Mouse (Mus musculus) macrophage (primary cell): ENCODE data around the gene Cabcoco1. TPM values are rescaled to one million over a fixed set of nuclear protein-coding genes. Genes with fewer than 3 reads are reported as not detected.

Source experiments
- H3K27ac ChIP-seq: fragments of 350-480 bp; formaldehyde crosslinking; 2 replicates; pipeline ENCODE4 v1.9.0; 2021
- H3K36me3 ChIP-seq: fragments of 350-480 bp; formaldehyde crosslinking; 2 replicates; pipeline ENCODE4 v1.9.0; 2021; ENCODE audit errors: inconsistent target
- H3K4me3 ChIP-seq: fragments of 350-480 bp; formaldehyde crosslinking; 2 replicates; pipeline ENCODE4 v1.9.0; 2021; ENCODE audit errors: inconsistent target
- H3K79me2 ChIP-seq: fragments of 350-480 bp; formaldehyde crosslinking; 2 replicates; pipeline ENCODE4 v1.9.0; 2021; ENCODE audit errors: inconsistent target
- WGBS: methylation state at CpG from one replicate; pipeline ENCODE4 v1.1.7; 2026; ENCODE audit warnings: inconsistent platforms; ENCODE audit not compliant: missing documents; 5-methylcytosine and 5-hydroxymethylcytosine counted together
- polyA plus RNA-seq: library from polyadenylated mRNA; stranded (reverse); fragments of 250-400 nt; gene quantifications from 3 replicates; pipeline ENCODE4 v1.2.4, GENCODE M21; 2018; ENCODE audit warnings: inconsistent platforms
- total RNA-seq, 78 experiments: library from RNA; depleted of rRNA; stranded (reverse); fragments of 250-400 nt; gene quantifications; 1 replicate in 9 of 78; 2 replicates in 24 of 78; 3 replicates in 43 of 78; 4 replicates in 2 of 78; pipeline ENCODE4 v1.2.4; 2018; ENCODE audit warnings: inconsistent platforms in 56 of 78

Gene Cabcoco1
- total RNA-seq (2018; cell fraction: chromatin; rRNA removed) = not detected
- not detected for total RNA-seq (2018; cell fraction: cytosol; rRNA removed)
- not detected for total RNA-seq (2018; cell fraction: nucleus; rRNA removed)
- polyA plus RNA-seq = not detected in 3 replicates

DNA sequence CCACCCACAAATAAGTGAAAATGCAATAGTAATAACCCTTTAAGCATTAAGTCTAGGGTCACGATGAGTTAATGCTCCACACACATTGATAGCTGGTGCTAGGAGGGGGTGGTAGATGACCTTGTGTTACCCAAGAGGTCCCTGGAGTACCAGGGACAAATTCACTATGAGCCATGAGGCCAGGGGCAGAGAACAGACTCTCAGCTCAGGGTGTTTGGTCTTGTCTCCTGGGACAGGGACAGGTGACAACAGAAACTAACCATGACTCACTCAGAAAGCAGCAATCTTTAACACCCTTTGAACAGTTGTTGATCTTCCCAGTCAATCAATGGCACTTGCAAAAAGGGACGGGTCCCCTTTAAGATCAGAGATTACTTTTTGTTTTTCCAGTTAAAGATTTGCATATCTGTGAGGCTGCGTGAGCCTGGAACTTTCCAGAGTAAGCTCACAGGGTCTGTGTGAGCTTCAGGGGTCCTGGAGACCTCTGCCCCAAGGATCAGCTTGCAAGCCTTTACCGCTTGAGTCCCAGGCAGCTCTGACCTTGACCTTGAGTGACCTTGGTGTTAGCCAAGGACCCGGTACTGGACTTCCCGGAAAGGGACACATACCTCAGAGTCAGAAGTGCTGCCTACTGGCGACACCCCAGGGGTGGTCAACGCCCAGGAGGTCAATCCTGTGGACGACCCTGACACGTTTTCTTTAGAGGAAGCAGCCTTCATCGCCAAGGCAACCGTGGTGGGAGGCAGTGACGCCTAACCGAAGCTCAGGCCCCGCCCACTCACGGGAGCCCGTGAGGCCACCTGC, at the start of gene Cabcoco1:
Gene Cabcoco1, minus strand, starts transcription at position 758 of the 804 bp plus-strand sequence.
- WGBS = 11% methylated on average over 17 of the region's 17 CpGs
- H3K79me2 ChIP-seq = no peaks in the 10 kb centered on the region
- no peak within 1 kb of the TSS for H3K27ac ChIP-seq
- no peaks in the 10 kb centered on the region for H3K36me3 ChIP-seq
- H3K4me3 ChIP-seq = peak within 1 kb of the TSS; percentile 32

DNA sequence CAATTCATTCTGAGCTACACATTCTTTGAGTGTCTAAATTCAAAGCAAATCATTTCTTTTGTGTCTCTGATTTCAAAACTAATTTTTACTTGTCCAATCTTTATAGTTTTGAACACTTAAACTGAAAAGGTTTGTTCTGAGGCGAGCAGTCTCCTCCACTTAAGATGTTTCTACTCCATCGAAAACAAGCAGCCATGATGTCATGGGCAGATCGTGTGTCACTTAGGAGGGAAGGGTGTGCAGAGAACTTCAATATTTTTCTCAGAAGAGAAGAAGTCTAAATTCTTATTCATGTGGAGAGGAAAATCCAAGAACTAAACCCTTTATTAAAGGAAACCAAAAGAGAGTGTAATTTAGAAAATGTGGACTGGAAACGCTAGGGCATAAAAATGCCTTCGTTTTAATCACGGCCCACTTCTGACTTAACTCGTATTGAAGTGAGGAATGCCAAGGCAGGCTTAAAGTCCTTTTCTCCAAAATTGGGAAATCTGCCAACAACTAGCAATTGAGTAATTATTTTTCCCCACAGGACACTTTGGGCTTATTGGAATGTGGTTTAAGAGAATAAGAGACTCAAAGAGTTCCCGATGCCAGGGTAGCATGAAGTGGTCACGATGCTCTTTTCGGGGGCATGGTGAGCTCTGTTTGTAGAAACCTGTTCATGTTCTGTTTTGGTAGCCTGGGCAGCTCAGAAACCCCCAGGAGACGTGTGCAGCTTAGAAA, 48.0 kb upstream of the Cabcoco1 start:
- no peaks in the 10 kb centered on the region for H3K79me2 ChIP-seq
- H3K36me3 ChIP-seq = no peaks in the 10 kb centered on the region
- no peak overlapping the region for H3K4me3 ChIP-seq
- H3K27ac ChIP-seq = no peak overlapping the region
- 96% methylated on average over 11 of the region's 11 CpGs for WGBS

DNA sequence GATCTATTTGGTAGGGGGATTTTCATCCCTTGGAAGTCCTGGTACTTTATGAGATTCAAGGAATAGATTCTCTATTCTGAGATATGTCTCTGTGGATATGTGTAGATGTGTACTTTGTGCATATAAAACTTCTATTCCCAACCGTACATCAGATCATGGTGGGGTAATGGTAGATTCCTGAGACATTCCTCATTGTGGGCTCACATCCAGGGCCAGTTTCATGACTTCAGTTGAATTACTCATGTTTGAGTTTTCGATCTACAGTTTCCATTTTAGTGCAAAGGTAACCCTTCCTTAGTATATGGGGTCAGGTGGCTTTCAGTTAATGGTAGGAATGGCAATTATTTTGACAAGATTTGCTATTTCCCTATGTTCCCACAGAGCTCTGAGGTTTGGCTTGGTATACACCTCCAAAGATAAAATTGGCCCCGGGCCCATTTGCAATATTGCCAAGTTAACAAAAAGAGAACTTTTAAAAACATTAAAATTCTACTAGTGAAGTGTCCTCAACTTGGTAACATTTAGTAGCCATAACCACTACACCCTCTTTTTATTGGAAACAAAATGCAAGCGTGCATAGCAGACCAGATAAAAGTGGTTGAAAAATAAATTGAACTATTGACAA, 45.8 kb upstream of the Cabcoco1 start:
- no peak overlapping the region for H3K27ac ChIP-seq
- WGBS = 81% methylated on average over 4 of the region's 4 CpGs
- no peaks in the 10 kb centered on the region for H3K36me3 ChIP-seq
- no peak overlapping the region for H3K4me3 ChIP-seq
- H3K79me2 ChIP-seq = no peaks in the 10 kb centered on the region

DNA sequence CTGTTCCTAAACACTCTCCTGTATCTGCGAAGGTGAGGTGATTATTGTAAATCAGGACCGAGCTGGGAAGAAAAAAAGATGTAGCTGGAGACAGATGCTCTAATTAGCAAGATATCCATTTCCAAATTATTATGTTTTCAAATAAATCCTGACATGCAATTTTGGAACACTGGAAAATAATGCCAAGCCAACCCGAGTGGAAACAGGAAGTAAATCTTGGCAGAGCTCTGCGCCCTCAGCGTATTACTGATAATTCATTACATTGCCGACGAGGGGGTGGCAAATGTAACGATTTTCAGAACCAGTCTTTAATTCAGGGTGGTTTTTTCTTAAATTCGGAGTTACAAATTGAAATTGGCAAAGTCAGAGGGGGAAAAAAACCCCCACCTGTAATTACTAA, 35.6 kb upstream of the Cabcoco1 start:
- H3K36me3 ChIP-seq = no peaks in the 10 kb centered on the region

DNA sequence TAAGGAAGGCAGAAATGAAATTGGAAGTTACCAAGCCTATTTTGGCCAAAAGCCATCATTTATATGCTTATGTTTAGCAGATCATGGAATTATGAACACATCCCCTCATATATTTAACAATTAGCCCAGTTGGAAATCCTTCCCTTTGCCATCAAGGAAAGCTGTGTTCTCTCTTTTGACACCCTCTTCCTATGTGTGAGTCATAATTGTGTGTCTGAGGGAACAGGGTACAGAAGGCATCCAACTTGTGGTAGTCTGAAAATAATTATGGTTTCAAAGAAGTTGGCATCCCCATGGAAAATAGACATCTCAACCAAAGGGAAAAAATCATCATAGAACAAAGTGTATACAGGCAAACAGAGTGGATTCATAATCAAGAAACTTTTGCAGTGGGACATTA, 26.5 kb upstream of the Cabcoco1 start:
- Histone ChIP-seq H3K27ac (no peak overlapping the region), H3K36me3 (no peaks in the 10 kb centered on the region), H3K79me2 (no peaks in the 10 kb centered on the region), H3K4me3 (no peak overlapping the region)

More for the DNA sequence above, 35.6 kb upstream of the Cabcoco1 start:
- Histone ChIP-seq H3K27ac (no peak overlapping the region), H3K4me3 (no peak overlapping the region), H3K79me2 (no peaks in the 10 kb centered on the region)
- 83% methylated on average over 9 of the region's 9 CpGs for WGBS

DNA sequence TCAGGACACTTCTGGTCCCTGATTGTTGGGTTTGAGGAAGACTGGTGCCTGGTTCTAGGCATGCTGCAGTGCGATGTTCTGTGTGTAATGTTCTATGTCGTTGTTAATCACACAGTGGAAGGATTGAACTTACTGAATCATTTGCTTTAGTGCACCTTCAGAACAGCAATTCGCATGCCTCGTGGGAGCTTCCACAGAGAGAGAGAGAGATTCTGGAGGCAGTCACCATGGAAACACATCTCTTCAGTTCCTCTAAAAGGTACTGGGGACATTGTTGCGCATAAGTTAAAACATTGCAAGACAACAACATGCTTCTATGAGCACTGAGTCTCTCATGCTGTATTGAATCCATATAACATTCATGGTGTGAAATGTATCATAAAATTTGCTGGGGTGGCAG, 20.6 kb upstream of the Cabcoco1 start:
- Histone ChIP-seq H3K27ac (no peak overlapping the region), H3K36me3 (no peaks in the 10 kb centered on the region), H3K4me3 (no peak overlapping the region), H3K79me2 (no peaks in the 10 kb centered on the region)
- 88% methylated on average over 5 of the region's 5 CpGs for WGBS

DNA sequence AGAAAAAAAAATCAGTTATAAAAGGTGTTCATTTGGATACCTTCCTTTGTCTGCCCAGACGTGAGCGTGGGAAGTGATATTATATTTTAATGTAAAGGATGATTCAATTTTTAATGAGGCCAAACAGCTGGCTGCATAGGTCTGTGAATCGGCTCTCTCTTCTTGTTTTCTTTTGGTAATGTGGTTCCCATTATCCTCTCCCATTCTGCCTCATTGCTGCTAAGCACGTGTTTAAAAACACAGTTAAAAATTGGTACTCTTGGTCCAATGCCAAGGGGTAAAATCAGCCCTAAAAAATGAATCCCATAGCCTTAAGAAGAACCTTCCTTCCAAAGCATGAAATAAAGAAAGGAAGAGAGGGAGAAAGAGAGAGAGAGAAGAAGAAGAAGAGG, 17.1 kb upstream of the Cabcoco1 start:
- 79% methylated on average over 4 of the region's 4 CpGs for WGBS
- Histone ChIP-seq H3K36me3 (no peaks in the 10 kb centered on the region), H3K4me3 (no peak overlapping the region), H3K27ac (no peak overlapping the region), H3K79me2 (no peaks in the 10 kb centered on the region)

DNA sequence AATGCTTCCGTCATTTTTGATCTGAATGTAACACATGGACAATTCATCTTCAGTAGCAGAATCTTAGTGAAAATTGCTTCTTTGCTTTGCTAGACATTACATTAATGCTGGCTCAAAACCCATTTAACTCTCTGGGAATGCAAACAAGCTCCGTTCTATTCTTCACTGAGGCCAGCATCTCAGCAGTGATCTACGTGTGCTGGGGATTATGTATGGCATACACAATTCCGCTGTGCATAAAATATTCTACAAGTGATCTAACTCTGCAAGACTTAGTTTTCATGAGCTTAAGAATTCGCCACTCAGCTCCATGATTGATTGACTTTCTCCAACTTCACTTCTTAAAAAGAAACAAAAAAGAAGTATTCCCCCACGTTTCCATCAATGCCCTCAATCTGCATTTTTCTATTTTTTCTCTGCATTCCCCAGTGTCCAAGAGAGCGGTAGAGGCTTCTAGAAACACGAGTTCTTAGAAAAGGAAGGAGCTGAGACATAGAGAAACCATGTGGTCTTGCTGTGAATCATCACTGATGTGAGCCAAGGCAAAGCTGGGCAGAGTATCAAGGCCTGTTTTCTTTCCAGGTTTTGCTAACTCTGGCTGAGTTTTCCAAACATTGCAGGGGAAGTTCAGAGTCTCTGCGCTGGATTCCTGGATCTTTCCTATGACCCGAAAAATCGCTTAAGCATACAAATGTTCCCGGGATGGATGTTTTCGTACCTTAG, 16.6 kb upstream of the Cabcoco1 start:
- Histone ChIP-seq H3K36me3 (no peaks in the 10 kb centered on the region), H3K4me3 (no peak overlapping the region)
- WGBS = 88% methylated on average over 13 of the region's 13 CpGs

DNA sequence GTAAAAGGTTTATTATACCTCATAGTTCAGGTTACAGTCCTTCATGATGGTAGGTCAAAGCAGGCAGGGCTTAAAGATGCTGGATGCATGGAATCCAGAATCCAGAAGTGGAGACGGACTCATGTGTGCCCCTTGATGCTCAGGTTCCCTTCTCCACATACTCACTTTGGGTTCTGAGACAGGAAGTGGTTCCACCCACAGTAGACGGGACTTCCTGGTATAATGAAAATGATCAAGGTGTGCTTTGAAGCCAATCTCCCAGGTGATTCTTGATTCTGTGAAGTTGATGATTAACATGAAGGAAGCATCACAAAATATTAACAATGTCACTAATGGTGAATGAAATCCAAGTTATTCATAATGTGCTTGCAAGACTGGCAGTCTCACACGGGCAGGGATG, 12.0 kb upstream of the Cabcoco1 start:
- H3K79me2 ChIP-seq = no peaks in the 10 kb centered on the region
- no peak overlapping the region for H3K4me3 ChIP-seq
- H3K36me3 ChIP-seq = no peaks in the 10 kb centered on the region
- H3K27ac ChIP-seq = no peak overlapping the region
- 65% methylated on average over 3 of the region's 3 CpGs for WGBS

More for the DNA sequence above, 16.6 kb upstream of the Cabcoco1 start:
- H3K27ac ChIP-seq = no peak overlapping the region
- no peaks in the 10 kb centered on the region for H3K79me2 ChIP-seq

DNA sequence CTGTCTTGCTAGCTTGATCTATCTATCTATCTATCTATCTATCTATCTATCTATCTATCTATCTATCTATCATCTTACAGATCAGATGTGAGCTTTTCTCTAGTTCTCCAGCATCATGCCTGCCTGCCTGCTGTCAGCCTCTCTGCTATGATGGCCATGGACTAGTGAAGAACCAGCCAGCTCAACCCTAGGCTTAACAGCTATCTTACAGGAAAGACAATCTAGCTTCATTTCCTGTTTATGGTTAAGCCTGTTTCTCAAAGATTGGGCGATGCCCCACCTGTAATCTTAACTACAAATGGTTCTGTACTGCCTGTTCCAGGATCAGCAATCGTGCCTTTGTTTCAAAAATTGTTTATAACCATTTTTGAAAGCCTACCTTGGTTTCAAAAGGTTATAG, 10.9 kb upstream of the Cabcoco1 start:
- no peaks in the 10 kb centered on the region for H3K36me3 ChIP-seq
- no peaks in the 10 kb centered on the region for H3K79me2 ChIP-seq
- no peak overlapping the region for H3K27ac ChIP-seq
- WGBS = 44% methylated on average over 2 of the region's 2 CpGs
- no peak overlapping the region for H3K4me3 ChIP-seq

DNA sequence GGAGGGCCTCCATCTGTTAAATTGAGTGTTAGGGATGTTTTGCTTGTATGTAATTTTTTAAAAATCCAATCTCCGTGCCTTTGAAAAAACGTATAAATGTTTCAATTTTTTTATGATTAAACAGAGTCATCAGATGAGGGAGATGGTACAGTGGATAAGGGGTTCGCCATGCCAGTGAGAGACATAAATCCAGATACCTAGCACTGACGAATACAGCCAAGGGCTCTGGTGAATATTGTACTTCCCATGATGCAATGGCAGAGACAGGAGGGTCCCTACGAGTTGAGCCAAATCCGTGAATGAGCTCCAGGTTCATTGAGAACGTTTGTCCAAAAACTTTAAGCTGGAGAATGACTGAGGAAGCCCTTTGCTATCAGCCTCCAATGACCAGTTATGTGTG, 9.6 kb upstream of the Cabcoco1 start:
- WGBS = 92% methylated on average over 7 of the region's 7 CpGs
- H3K27ac ChIP-seq = no peak overlapping the region
- no peaks in the 10 kb centered on the region for H3K36me3 ChIP-seq
- H3K79me2 ChIP-seq = no peaks in the 10 kb centered on the region
- no peak overlapping the region for H3K4me3 ChIP-seq

DNA sequence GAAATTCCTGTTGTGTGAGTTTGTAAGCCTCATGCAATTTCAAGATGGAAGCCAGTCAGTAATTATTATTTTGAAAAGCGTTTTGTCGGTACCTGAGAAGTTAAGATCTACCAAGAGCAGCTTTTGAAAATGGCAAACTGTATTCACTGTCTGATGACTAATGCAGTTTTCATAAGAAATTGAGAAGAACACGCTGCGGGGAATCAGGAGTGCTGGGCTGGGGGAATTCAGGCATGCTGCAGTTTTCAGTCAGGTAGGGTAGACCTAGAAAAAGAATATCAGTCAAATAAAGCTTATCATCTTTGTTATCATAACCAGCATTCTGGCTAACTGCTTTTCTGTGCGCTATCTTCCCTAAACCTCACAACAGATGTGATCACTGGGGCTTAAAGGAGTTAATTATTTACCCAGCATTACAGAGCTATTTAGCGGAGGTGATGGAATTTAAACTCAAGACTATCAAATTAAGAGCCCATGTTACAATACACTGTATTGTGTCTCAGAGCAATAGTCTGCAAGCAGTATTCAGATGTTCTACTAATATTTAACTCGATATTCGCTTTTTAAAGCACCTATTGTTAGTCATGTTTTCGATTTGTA, 9.1 kb upstream of the Cabcoco1 start:
- H3K4me3 ChIP-seq = no peak overlapping the region
- 96% methylated on average over 8 of the region's 9 CpGs for WGBS
- H3K27ac ChIP-seq = no peak overlapping the region
- no peaks in the 10 kb centered on the region for H3K36me3 ChIP-seq
- no peaks in the 10 kb centered on the region for H3K79me2 ChIP-seq

DNA sequence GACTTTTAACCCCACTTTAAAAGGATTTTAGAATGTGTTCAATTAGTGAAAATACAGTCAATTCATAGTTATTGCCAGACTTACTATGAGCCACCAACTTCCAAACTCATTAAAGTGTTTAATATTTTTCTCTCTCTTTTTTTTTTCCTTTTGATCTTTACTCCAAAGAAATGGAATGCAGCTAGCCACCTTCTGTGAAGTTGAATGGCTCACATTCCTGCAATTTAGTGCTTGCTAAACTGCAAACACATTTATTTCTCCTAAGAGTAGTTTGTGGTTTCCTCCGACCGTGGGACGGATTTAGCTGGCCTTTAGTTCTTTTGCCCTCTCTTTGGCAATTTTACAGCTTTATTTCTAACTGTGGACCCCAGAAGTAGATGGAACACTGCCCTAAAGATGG, 1.4 kb upstream of the Cabcoco1 start:
- H3K36me3 ChIP-seq = no peaks in the 10 kb centered on the region
- WGBS = 32% methylated on average over 3 of the region's 3 CpGs
- H3K4me3 ChIP-seq = no peak overlapping the region
- no peak overlapping the region for H3K27ac ChIP-seq
- no peaks in the 10 kb centered on the region for H3K79me2 ChIP-seq

DNA sequence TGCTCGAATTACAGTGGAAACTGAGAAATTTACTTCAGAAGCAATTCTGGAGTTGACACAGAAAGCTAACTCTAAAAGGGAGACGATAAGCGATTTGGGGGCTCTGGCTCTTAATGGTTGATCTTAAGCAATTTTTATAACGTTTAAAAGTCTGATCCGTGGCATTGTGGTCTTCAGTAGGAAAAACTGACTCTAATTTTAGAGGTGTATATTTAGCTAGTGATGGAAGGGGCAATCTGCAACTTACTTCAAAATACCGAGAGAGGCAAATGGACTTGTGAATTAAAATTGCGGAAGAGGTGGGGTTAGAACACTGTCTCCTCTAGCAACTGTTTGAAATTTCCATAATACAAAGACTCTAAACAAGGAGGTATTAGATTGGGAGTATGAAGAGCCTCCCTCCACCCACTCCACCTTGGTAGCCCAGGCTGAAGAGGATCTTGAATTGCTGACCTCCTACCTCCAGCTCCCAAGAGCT, 286 bp upstream of the Cabcoco1 start:
- Histone ChIP-seq H3K79me2 (no peaks in the 10 kb centered on the region), H3K36me3 (no peaks in the 10 kb centered on the region), H3K27ac (no peak overlapping the region), H3K4me3 (peak overlapping the region; percentile 32)
- WGBS = 13% methylated on average over 7 of the region's 7 CpGs
